Mouse (Mus musculus): ENCODE results near the gene BC004004.
"Not testable (repeated sequence)": the region's sequence is repeated elsewhere in the genome, so short reads cannot be mapped to it uniquely, and the experiment has no call there.

The BC004004 gene

DNA sequence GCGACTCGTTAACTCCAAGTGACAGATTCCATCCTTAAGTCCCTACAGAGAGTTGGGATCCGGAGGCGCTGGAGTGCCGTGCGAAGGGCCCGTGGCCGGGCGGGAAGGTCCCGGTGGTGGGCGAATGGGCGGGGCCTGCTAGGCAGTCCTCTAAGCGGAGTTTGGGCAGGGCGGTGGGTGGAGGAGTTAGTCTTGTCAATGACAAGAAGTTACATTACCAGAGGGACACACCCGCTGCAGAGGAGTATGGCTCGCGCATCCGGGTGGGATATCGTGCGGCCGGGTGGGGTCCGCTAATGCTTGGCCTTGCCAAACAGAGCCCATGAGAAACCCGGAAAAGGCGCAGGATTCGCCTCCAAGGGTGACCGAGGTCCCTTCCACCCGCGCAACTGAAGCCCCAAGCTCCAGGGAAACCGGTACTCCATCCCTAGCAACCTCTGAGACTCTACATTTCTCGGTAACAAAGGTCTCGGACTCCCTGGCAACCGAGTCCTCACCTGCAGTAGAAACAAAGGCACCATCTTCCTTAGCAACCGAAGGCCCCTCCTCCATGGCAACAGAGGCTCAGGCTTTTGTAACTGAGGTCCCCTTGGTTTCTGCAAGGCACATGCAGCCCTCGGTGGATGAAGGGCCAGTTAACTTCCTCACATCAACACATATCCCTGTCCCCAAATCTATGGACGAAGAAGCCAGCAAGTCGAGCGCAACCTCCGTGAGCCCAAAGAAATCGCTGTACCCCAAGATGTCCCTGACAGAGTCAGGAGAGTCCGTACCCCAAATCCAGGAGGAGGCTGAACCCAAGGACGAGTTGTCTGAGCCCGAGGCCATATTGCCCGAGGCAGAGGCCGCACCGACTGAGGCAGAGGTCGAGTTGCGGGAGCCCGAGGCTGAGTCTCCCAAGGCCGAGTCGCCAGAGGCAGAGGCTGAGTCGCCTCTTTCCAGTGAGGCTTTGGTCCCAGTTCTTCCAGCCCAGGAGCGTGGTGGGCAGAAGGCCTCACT lies 58.2 kb downstream of the BC004004 start:
- no peak for DNase-seq

DNA sequence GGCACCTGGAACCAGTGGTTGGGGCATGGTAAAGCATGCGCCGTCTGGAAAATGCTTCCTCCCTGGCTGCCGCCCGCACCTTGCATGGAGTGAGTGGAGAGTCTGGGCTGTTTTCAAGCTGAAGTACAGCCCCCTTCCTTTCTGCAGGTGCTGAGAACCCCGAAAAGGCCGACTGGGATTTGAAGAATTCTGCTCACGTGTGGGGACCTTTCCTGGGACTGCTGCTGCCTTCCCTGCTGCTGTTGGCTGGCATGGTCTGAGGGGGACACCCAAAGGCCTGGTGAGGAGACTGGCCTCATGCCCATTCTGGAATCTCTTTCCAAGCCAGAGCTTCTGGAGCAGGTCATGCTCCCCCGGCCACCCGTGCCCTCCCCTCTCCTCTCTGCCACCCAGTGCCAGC lies 59.1 kb downstream of the BC004004 start:
- DNase-seq = no peak

DNA sequence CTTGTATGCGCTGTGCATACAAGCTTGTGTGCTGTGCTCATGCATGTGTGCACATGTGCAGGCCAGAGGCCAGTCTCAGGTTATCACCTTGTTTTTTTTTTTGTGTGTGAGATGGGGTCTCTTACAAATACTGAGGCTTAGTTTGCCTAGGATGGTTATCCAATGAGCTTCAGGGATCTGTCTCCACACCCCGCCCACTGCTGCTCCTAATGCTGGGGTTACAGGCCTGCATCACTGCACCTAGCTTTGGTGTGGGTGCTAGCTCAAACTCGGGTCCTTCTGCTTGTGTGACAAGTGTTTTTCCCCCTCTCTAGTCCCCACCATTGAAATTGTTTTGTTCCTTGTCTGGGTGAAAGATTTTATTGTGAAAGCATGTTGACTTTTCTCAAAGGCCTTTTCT lies 61.6 kb downstream of the BC004004 start:
- DNase-seq = no peak

DNA sequence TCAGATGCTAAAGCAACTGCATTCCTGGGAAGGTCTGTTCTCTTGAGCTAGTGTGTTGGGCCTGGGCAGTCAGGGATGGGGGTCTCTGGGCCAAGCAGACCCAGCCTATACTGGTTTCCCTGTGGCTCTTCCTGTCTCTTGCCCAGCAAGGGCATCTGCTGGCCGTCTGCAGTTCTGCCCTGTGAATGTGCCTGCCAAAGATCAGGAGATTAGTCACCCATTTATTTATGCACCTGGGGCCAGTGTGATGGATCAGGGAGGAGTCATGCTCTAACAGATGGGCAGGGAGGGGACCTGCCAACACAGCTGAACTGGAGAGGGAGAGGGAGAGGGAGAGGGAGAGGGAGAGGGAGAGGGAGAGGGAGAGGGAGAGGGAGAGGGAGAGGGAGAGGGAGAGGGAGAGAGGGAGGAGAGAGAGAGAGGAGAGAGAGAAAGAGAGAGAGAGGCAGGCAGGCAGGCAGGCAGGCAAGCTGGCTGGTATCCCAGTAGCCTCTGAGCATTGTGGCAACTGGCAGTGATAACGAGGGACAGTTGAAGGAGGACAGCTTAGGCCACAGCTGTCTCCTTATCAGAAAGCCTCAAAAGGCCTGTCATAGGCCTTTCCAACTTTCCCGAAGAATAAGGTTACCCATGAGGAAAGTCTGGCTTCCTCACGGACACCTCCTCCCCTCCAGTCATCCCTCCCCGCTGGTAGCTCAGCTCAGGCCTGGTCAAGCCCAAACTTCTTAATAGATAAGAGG lies 62.3 kb downstream of the BC004004 start:
- peak; percentile 75 for DNase-seq

DNA sequence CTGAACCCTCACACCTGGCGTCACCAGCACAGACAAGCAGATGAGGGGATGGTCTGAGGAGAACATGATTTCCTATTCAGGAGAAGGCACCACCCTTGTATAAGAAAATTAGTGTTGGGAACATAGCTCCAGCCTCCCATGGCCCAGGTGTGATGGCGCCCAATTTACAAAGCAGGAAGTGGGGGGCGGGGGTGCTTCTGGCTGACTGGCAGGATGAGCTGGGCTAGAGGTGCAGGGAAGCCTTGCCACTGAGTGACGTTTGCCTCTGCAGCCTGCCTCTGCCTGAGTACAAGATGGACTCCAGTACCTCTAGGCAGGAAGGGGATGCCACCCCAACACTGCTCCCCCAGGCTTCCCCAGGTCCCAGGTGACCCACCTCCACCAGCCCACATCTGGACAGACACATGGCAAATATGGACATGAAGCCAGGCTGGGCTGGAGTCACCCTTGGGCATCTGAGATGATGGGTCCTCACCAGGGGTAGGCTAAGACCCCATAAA lies 63.6 kb downstream of the BC004004 start:
- DNase-seq = no peak

DNA sequence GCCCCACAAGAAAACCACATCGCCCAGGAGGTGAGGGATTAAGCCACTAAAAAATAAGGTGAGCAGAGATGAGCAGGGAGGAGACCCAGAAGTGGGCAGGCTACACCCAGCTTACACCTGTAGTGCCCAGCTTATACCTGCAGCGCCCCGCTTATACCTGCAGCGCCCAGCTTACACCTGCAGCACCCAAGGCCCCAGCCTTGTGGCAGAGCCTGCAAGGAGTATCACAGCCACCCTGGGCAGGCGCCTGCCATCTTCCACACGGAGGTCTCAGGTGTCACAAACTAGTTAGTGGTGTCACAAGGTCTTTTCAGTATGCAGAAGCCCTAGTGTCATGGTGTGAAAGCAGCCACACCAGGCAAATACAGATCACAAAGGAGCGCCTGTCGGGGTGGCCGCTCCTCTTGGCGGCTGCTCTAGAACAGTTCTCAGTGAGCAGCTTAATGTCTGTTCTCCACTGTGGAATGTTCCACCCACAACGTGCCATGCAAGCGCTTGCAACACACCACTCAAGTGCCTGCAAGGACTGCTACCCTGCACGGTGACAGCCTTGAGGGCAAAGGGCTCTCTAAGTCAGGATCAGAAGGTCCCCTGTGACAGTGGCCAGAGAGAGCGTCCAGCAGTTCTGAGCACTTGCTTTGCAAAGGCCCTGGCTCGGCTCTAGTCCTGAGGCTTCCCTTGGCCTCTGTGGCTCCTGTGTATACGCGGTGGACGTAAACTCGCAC lies 67.8 kb downstream of the BC004004 start:
- no peak for DNase-seq

DNA sequence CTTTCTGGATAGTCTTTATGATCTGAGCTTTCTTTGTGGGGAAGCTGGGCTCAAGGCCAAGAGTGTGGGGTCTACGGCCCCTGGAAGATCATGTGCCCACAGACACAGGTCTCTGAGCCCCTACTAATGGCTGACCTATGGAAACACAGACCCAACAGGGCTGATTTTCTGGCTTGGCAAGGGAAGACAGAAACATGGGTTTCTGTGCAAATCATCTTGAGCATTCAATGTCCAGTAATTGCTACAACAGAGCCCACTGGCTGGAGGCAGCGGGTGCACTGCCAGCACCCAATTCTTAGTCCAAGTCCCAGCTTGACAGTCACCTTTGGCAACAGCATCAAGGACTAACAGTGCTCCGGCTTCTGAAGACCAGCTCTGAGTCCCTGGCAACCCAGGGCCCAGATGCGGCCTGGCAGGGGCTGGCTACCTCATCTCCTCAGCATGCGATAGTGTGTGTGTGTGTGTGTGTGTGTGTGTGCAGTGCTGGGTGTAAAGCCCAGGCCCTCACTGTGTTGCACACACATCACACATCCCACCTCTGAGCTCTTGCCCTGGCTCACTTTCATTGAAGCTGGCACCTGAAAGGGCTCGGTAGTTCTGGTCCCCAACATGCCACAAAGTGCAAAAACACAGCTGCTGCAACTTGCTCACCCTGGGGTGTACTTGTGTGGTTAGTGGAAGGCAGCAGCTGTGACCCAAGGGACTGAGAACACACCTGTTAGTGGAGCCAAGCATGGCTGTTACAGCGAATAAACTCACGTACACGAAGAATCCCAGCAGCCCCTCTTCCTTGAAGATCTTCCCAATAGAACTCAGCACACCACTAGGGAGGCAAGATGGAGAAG lies 69.6 kb downstream of the BC004004 start:
- no peak for DNase-seq

DNA sequence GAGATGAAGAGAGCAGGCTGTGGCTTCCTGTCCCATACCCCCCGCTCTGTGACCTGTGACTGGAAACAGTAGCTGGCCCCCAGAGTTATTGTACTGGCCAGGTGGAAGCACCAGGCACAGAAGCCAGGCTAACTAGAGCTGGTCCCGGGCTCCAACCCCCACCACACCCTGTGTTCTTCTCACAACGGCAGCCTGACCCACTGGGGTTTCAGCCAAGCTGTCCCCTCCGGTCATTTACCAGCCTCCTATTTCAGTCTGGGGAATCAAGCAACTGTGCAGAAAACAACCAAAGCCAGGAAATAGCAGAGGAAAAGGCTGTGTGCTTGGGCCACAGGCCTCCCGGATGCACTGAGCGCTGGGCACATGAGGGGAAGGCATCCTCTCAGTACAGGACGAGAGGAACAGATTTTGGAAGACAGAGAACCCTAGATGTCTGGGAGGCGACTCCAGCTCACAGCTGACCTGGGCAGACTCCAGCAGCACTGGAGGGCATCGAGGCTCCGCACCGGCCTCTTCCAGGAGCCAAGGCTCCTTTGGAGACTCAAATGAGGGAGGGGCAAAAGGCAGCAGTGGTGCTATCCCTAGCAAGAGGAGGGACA lies 70.7 kb downstream of the BC004004 start:
- peak; percentile 67 for DNase-seq

DNA sequence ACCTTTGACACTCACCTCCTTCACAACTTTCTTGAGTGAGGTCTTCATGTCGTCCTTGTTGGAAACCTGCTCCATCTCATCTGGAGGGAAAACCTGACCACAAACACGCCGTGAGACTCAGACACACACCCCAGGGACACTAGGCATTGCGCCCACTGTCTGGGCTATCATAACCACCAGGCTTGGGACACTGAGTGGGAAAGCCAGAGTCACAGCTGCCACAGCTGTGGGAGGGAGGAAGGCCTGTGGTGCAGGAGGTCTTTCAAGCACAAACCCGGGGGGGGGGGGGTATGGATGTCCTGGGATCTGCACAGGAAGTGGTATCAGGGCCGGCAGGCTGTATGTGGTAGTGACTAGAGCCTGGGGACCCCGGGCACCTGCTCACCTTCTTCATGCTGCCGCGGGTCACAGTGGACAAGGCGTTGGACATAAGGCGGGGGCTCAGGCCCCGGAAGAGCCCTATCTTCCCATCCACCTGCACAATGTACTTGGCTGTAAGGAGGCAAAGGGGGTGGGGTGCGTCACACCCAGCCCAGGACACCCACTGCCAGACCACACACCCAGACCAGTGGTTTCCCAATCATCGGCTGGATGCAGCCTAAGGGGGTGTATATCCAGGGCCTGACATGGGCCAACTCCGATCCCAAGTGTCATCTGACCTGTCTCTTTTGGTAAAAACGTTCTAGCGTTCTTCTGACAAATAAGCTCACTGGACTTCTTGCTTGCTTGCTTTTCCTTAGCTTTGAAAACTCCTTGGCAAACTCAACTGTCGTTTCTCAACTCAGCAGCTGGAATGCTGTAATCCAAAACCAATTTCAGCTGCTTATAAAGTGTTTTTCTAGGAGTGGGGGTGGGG lies 72.0 kb downstream of the BC004004 start:
- DNase-seq = no peak

DNA sequence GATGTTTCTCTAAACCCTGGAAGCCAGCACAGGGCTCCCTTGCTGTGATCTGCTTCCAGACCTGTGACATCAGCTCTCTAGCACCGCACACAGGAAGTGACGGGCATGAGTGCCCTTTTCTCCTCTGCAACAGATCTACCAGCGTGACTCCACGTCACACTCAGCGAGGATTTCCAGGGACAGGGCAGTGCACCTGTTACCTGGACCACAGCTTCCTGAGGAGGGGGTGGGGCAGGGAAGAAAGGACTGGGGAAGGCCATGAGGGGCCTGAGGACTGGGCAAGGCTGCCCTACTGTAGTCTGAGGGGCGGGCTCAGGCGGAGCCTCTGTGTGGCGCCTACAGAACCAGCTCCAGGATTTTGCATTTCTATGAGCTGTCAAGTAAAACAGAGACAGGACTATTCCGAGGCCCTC lies 73.0 kb downstream of the BC004004 start:
- peak; percentile 60 for DNase-seq

DNA sequence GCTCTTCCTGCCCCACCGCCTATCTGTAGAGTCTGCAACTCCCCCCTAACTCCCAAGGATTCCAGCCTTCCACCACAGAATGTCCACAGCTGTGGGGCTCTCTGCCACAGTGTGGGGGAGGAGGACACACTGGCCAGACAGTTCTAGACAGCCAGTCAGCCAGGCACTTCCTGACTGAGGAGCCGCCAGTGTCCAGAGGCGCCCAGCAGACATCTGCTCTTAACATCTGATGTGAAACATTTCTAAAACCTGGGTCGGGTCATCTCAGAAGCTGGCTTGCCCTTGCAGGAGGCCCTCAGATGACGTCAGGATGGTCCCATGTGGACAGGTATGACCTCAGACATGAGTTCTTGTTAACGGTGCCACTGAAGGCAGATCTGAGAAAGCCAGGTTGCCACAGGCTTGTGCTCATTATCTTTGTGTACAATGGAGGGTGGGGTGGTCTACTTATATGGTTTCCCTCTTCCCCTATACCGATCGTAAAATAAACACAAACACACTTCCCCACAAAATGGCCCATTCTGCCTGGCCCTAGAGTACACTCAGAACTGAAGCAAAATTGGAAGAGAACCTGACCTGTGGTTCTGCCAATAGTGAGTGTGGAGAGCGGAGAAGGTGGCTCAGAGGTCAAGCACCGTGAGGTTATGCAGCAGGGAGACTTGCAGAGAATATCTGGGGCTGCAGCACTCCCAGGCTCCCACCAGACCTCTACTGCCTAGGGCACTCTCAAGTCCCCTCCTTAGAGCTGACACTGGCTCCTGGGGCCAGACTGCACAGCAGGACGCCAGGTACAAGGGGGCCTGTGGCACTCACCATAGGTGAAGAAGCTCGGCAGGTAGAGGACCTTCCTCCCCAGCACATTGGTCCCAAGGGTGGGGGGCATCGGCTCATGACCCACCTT lies 73.7 kb downstream of the BC004004 start:
- DNase-seq = peak; percentile 46

DNA sequence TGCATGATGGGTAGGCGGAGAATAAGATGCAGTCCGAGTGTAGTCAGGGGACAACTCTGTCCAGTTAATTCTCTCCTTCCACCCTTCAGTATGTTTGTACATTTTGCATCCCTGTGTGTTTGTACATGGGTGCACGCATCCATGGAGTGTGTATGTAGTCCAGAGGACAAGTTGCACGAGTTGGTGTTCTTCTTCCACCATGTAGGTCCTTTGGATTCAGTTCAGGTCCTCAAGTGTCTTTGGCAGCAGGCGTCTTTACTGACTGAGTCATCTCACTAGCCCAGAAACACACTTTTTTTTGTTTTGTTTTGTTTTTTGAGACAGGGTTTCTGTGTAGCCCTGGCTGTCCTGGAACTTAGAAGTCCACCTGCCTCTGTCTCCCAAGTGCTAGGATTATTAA lies 74.7 kb downstream of the BC004004 start:
- no peak for DNase-seq

DNA sequence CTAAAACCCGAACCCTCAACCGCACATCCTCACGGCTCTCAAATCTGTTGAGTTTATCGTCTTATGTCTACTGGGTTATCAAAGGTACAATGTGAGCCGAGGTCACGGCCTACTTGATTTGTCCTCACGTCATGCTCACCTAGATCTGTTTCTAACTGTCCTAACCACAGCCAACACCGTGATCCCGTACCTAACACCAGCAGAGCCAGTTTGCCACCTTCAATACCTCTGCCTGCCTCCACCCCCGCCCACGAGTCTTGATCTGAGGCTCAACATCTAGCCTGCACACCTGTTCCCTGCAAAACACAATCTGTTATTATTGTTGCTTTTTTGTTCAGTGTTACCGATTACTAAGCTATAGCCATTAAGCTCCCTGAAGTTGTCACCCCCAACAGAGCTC lies 76.7 kb downstream of the BC004004 start:
- no peak for DNase-seq

DNA sequence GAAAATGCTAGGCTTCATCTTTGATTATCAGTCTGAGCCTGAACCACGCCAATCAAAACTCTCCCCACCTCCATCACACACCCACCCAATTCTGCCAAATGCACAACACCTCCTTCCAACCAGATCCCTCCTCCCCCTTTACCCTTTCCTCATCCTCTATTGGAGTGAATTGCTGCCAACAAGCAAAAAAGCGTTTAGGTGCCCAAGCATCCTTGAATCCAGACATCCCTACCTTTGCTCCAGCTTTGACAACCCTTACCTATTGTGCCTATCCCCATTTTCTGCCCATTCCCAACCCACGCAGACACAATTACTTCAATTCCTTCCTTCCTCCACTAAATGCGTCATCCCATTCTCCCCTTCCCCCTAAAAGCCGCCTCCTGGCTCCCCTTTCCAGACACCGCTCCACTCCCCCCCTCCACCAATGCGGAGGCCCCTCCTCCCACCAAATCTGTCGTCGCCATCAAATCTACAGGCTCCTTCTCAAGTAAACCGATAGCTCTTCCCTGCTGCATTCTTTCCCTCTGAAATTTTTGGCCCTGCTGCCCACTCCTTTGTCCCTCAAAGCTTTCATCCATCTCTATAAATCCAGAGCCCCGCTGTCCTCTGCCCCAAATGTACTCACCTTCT lies 78.0 kb downstream of the BC004004 start:
- DNase-seq = peak; percentile 36

DNA sequence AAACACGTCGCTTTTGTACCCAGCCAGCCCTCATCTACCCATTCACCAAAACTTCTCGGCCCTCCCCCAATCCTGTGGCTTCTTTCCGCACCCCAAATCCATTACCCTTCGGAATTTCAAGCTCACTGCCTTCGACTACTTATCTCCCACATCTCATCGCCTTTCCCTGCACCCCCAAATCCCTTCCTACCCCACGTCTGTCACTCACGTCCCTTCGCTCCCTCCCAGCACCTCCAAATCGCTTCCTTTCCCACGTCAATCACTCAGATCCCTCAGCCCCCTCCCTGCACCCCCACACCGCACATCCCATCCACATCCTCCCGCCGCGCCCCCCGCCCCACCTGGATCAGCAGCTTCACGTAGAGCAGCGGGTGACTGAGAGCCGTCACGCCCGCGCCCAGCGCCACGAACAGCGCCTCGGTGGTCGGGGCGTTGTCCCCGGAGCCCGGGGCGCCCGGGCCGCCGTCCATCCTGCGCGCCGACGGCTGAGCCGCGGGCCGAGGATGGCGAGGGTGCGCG lies 78.6 kb downstream of the BC004004 start:
- DNase-seq = peak; percentile 35

DNA sequence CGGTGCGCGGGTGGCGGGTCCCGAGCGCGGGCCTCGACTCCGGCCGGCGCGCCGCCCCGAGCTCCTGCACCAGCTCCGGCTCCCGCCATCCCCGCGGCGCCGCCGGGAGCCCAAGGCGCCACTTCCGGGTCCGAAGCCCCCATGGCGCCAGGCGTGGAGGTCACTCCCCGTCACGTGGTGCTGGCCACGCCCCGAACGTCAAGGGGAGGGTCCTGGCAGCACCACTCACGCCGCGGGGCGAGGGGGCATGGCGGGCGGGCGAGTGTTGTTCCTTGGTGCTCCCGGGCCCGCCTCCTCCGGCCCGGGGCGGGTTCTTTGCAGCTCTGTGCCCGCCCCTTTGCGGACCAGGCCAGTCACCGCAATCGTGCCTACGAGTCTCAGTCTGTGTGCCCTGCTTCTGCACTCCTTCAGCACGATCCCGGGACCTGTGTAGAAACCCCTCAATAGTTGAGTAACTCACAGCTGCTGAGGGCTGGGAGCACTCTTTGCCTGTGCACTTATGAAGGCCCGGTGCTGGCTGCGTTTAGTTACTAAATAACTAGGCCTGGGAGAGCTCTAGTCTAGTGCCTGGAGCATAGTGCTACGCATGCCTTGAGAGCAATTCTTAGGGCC lies 79.2 kb downstream of the BC004004 start, which contains the start of gene Mtch1:
Gene Mtch1 (minus strand): TSS at position 290 of the 612 bp plus-strand sequence.
- peak; percentile 99 for DNase-seq

DNA sequence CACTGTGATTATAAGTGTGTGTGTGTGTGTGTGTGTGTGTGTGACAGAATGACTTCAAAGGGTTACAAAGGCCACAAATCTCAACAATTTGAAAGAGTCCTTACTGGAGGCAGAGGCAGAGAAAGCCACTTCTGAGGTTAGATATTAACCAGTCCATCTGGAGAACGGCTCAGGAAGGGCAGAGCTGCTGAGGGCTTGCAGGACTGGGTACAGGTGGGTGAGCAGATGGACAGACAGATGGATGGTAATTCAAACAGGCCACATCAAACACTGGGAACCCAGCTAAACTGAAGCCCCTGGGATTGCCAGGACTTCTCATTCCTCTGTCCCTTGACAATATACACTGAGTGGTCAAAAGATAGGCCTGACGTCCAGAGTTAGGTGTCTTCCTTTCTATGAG lies 80.4 kb downstream of the BC004004 start:
- DNase-seq = peak; percentile 55

DNA sequence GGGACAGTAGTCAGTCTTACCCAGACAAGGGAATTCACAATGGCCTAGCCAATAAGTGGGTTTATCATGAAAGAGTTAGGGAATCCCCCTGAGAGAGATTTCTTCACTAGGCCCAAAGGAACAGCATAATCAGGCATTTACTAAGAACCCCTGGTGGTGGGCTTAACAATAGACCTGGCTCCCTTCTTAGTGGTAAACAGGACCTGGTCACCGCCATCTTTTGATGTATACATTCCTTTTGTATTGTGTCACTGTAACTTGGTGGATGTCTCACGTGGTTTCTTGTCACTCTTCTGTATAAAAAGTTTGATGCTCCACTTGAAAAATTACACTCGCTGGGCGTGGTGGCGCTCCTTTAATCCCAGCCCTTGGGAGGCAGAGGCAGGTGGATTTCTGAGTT lies 82.5 kb downstream of the BC004004 start:
- DNase-seq = not testable (repeated sequence)

All from kidney, adult 9 months (tissue).